Mouse (Mus musculus): ENCODE results near the gene Il18r1. TPM values are rescaled to one million over a fixed set of nuclear protein-coding genes. Genes with fewer than 3 reads are reported as not detected.

The Il18r1 gene
- polyA plus RNA-seq, 1 experiment from 2014 or later = not detected

DNA sequence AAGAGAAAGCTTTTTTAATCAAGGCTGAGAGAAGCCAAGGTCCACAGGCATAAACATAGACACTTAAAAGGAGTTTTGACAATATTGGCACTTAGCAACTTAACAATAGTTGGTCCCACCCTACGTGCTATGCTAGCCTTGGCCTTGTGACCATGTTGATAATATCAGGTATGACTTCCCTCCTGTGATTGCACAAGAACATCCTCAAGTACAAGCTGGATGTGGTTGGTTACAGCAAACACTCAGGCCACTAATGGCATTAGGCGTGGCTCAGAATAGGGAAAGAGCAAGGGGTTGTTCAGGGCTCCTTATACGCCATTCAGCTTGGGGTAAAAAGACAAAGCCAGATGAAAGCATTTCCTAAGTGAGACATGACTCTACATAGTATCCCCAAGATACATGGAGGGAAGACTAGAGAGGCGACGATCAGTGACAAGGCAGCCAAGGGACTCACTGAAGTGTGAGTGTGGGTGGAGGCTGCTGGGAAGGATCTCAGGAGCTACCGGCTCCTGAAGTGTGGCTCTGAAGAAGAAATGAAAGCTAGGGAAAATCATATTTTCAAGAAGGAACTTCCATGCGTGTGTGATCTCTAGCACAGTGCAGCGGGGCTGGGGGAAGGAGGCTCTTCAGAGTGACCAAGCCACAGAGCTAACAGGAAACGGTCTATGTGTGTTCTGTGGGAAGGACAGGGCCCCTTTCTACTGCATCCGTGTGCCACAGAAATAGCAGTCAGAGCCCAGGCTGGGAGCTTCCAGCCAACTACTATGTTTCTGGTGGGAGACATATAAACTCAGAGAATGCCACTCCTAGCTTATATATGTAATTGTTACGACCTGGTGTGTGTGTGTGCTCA, 36.4 kb downstream of the Il18r1 start:
- H3K36me3 ChIP-seq (replicated peaks) = no peaks in the 10 kb centered on the region
- no peak for DNase-seq (ENCODE audit: low spot score)
- H3K27me3 ChIP-seq (replicated peaks; ENCODE audit: low read depth, poor library complexity, severe bottlenecking) = no peaks in the 10 kb centered on the region
- no peaks in the 10 kb centered on the region for H3K4me1 ChIP-seq
- 90% methylated on average over 11 of the region's 11 CpGs for WGBS
- no peak overlapping the region for H3K4me3 ChIP-seq
- no peaks in the 10 kb centered on the region for H3K9me3 ChIP-seq
- no peak overlapping the region for H3K27ac ChIP-seq (replicated peaks)

DNA sequence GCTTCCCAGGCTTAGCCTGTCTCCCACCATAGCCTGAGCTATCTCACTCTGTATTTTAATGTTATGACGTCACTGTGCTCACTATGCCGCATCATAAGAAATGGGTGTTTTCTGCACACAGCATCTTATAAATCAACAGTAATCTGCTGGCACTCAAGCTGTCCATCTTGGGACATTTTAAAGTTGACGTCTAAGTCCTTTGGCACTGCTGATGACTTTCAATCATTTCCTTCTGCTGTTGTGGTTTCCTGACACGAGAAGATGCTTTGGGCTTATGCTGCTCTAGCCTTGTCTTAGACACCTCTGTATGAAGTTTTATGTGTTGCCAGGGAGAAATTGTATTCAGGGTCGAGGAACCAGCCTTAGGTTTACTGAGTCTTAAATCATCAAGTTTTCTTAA, 39.2 kb downstream of the Il18r1 start:
- Histone ChIP-seq H3K4me3 (no peak overlapping the region), H3K27ac (replicated peaks) (no peak overlapping the region), H3K36me3 (replicated peaks) (no peaks in the 10 kb centered on the region), H3K9me3 (no peaks in the 10 kb centered on the region), H3K4me1 (no peaks in the 10 kb centered on the region), H3K27me3 (replicated peaks; ENCODE audit: low read depth, poor library complexity, severe bottlenecking) (no peaks in the 10 kb centered on the region)
- 84% methylated on average over 5 of the region's 5 CpGs for WGBS
- DNase-seq (ENCODE audit: low spot score) = no peak

DNA sequence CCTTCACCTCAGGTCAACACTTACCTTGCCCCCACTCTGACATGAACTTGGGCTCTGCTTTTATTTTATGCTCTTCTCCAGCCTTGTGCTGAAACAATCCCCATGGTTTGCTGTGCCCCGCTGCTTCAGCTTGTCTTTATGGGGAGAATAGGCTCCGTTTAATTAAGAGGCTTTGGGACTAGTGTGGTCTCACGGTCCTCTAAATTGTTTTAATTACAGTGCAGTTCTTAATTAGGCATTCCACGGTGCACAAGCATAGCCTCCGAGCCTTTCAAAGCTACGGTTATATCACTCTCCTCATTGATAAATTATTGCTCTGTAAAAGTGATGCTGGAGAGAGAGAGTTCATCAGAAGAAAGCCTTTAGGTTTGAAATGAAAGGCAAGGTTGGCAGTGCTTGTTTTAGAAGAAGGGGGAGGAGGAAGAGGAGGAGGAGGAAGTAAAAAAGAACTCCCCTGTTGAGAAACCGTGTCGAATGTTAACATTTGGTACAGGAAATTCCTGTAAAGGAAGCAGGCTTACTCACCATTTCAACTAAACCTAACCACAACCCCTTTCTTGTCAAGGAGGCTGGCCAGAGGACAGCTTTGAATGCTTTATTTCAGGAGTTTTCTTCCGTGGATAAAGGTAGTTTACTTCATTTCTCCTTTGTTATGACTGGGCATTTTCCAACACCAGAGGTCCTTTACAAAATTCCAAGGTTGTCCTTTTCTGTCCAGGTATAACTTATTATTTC, 49.7 kb downstream of the Il18r1 start, which contains the start of gene Il18rap:
Gene Il18rap, plus strand, starts transcription at position 512 of the 735 bp plus-strand sequence.
- Histone ChIP-seq H3K27me3 (replicated peaks; ENCODE audit: low read depth, poor library complexity, severe bottlenecking) (no peaks in the 10 kb centered on the region), H3K9me3 (no peaks in the 10 kb centered on the region), H3K36me3 (replicated peaks) (no peaks in the 10 kb centered on the region), H3K4me3 (no peak within 1 kb of the TSS), H3K4me1 (peaks cover 5% of the 10 kb centered on the region), H3K27ac (replicated peaks) (no peak within 1 kb of the TSS)
- WGBS = 26% methylated on average over 9 of the region's 9 CpGs
- no peak for DNase-seq (ENCODE audit: low spot score)

GRCm38 (mm10) chr1:40516364-40516763, 51.0 kb downstream of the Il18r1 start:
- no peak for DNase-seq (ENCODE audit: low spot score)
- Histone ChIP-seq H3K4me1 (peaks cover 5% of the 10 kb centered on the region), H3K27me3 (replicated peaks; ENCODE audit: low read depth, poor library complexity, severe bottlenecking) (no peaks in the 10 kb centered on the region), H3K4me3 (no peak overlapping the region), H3K27ac (replicated peaks) (no peak overlapping the region), H3K36me3 (replicated peaks) (no peaks in the 10 kb centered on the region), H3K9me3 (no peaks in the 10 kb centered on the region)
- 93% methylated on average over 6 of the region's 6 CpGs for WGBS

DNA sequence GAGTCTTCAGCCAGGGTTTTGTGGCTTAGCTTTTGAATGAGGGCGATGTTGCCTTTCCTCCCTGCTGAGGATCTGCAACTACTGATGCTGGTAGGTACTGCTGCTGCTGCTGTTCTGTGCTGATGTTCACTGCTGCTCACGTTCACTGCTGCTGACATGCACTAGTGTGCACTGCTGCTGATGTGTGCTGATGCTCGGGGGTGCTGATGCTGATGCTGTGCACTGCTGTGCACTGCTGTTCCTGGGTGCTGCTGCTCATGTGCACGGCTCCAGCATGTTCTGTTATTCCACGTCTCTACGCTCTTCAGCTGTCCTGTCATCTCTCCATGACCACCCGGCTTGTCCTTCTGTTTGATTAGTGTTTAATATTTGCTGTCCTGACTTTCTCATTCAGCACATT, 57.6 kb downstream of the Il18r1 start:
- H3K4me3 ChIP-seq = no peak overlapping the region
- 90% methylated on average over 7 of the region's 7 CpGs for WGBS
- no peak overlapping the region for H3K27ac ChIP-seq (replicated peaks)
- no peaks in the 10 kb centered on the region for H3K4me1 ChIP-seq
- H3K27me3 ChIP-seq (replicated peaks; ENCODE audit: low read depth, poor library complexity, severe bottlenecking) = no peaks in the 10 kb centered on the region
- H3K9me3 ChIP-seq = no peaks in the 10 kb centered on the region
- no peak for DNase-seq (ENCODE audit: low spot score)
- H3K36me3 ChIP-seq (replicated peaks) = no peaks in the 10 kb centered on the region

DNA sequence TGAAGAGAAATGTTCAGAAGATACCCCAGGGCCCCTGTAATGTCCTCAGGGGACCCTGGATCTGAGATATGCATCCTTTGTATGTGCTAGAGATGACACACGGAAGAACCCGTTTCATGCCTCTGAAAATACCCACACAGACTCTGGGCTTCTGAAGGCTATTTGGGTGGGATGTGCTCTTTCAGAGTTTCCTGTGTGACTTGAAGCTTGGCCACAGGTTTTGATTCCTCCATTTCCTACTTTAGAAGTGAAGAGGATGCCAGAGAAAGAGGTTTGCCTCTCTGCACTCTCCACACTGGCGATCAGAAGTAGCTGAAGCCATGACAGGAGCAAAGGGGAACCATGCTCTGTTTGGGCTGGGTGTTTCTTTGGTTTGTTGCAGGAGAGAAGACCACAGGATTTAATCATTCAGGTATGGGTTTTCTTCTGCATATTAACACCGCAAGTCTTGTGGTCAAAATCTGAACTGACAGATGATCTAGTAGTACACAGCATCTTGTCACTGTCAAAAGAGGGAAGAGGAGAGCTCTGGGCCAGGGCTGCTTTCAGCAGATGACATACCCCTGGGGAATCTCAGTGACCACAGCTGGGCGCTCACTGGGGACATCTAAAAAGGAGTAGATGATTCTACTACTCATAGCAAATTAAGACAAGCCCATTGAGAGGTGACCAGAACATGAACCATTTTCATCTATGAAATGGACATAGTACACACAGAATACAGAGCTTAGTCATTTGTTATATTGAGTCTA, 58.8 kb downstream of the Il18r1 start:
- no peaks in the 10 kb centered on the region for H3K9me3 ChIP-seq
- H3K27ac ChIP-seq (replicated peaks) = no peak overlapping the region
- no peaks in the 10 kb centered on the region for H3K4me1 ChIP-seq
- H3K4me3 ChIP-seq = no peak overlapping the region
- no peak for DNase-seq (ENCODE audit: low spot score)
- H3K36me3 ChIP-seq (replicated peaks) = no peaks in the 10 kb centered on the region
- 89% methylated on average over 5 of the region's 5 CpGs for WGBS
- H3K27me3 ChIP-seq (replicated peaks; ENCODE audit: low read depth, poor library complexity, severe bottlenecking) = no peaks in the 10 kb centered on the region

GRCm38 (mm10) chr1:40529287-40529686, 63.9 kb downstream of the Il18r1 start:
- 91% methylated on average over 5 of the region's 5 CpGs for WGBS

DNA sequence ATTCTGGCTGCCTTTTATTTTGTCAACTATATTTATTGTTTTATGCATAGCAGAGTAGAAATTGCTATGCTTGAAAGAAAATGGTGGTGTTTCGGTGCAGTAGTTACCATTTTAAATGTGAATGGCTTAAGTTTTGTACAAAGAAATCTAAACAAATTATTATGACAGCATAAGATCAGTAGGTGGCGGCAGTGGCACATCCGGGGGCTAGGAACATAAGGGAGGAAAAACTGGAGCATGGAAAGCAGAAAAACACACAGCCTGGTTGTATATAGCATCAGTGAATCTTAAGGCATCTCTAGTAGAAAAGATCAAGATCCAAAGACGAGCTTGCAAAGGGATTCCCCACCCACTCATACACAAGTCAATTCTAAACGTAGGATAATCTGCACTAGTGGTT, 72.2 kb downstream of the Il18r1 start:
- no peak for DNase-seq (ENCODE audit: low spot score)
- Histone ChIP-seq H3K36me3 (replicated peaks) (no peaks in the 10 kb centered on the region), H3K9me3 (no peaks in the 10 kb centered on the region), H3K4me1 (no peaks in the 10 kb centered on the region), H3K4me3 (no peak overlapping the region), H3K27me3 (replicated peaks; ENCODE audit: low read depth, poor library complexity, severe bottlenecking) (no peaks in the 10 kb centered on the region), H3K27ac (replicated peaks) (no peak overlapping the region)
- WGBS = 79% methylated on average over 5 of the region's 5 CpGs

More at GRCm38 (mm10) chr1:40529287-40529686, 63.9 kb downstream of the Il18r1 start:
- Histone ChIP-seq H3K4me1 (no peaks in the 10 kb centered on the region), H3K27me3 (replicated peaks; ENCODE audit: low read depth, poor library complexity, severe bottlenecking) (no peaks in the 10 kb centered on the region), H3K36me3 (replicated peaks) (no peaks in the 10 kb centered on the region), H3K27ac (replicated peaks) (no peak overlapping the region), H3K4me3 (no peak overlapping the region), H3K9me3 (no peaks in the 10 kb centered on the region)
- DNase-seq (ENCODE audit: low spot score) = no peak

DNA sequence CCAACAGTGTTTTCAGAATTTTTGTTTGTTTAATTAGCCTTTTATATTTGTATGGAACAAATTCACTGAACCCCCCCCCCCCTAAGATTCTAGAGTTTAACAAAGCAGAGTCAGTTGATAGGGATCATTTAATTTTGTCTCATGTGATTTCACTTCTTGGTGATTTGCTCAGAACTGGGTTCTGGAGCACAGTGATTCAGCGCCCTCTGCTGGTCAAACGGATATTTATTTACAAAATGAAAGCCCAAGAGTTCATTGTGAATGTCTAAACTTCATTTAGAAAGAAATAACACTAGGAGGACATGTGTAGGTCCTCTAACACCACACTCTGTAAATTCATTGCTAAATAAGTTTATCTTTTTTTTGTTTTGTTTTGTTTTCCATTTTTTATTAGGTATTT, 79.3 kb downstream of the Il18r1 start:
- DNase-seq (ENCODE audit: low spot score) = peak; percentile 53
- Histone ChIP-seq H3K27ac (replicated peaks) (no peak overlapping the region), H3K4me1 (no peaks in the 10 kb centered on the region), H3K4me3 (no peak overlapping the region), H3K9me3 (no peaks in the 10 kb centered on the region), H3K27me3 (replicated peaks; ENCODE audit: low read depth, poor library complexity, severe bottlenecking) (no peaks in the 10 kb centered on the region), H3K36me3 (replicated peaks) (no peaks in the 10 kb centered on the region)
- WGBS = under 1% methylated on average over 2 of the region's 2 CpGs

DNA sequence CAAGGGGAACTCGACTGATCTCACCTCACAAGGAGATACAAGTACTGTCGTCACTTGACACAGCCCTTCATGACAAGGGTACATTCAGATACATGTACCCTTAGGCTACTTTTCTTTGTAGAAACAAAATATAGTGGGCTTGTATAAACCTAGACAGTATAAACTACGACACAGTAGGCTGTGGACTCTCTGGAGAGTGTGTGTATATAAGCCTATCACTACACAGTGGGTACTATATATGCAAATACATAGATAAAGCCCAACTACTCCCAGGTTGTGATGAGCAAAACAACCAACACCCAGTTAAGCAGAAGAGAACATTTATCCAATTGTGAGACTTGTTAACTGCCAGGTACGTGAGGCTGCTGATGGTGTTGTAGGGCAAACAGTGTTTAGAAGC, 81.3 kb downstream of the Il18r1 start:
- no peaks in the 10 kb centered on the region for H3K9me3 ChIP-seq
- WGBS = 83% methylated on average over 4 of the region's 4 CpGs
- no peak overlapping the region for H3K4me3 ChIP-seq
- H3K4me1 ChIP-seq = no peaks in the 10 kb centered on the region
- H3K27me3 ChIP-seq (replicated peaks; ENCODE audit: low read depth, poor library complexity, severe bottlenecking) = no peaks in the 10 kb centered on the region
- no peak overlapping the region for H3K27ac ChIP-seq (replicated peaks)
- DNase-seq (ENCODE audit: low spot score) = no peak
- H3K36me3 ChIP-seq (replicated peaks) = no peaks in the 10 kb centered on the region

GRCm38 (mm10) chr1:40547064-40547572, 81.8 kb downstream of the Il18r1 start:
- no peaks in the 10 kb centered on the region for H3K27me3 ChIP-seq (replicated peaks; ENCODE audit: low read depth, poor library complexity, severe bottlenecking)
- no peaks in the 10 kb centered on the region for H3K4me1 ChIP-seq
- WGBS = 78% methylated on average over 11 of the region's 11 CpGs
- no peak overlapping the region for H3K27ac ChIP-seq (replicated peaks)
- H3K36me3 ChIP-seq (replicated peaks) = no peaks in the 10 kb centered on the region
- DNase-seq (ENCODE audit: low spot score) = no peak
- no peak overlapping the region for H3K4me3 ChIP-seq
- no peaks in the 10 kb centered on the region for H3K9me3 ChIP-seq

- no peak for DNase-seq (ENCODE audit: low spot score)
These were observed 82.4 kb downstream of the Il18r1 start for GRCm38 (mm10) chr1:40547762-40548161.

More at GRCm38 (mm10) chr1:40547762-40548161, 82.4 kb downstream of the Il18r1 start:
- no peaks in the 10 kb centered on the region for H3K4me1 ChIP-seq
- no peaks in the 10 kb centered on the region for H3K27me3 ChIP-seq (replicated peaks; ENCODE audit: low read depth, poor library complexity, severe bottlenecking)
- no peak overlapping the region for H3K27ac ChIP-seq (replicated peaks)
- no peaks in the 10 kb centered on the region for H3K9me3 ChIP-seq
- H3K36me3 ChIP-seq (replicated peaks) = no peaks in the 10 kb centered on the region
- H3K4me3 ChIP-seq = no peak overlapping the region
- 72% methylated on average over 10 of the region's 10 CpGs for WGBS
